Mouse (Mus musculus) E14TG2a.4 (cell line): Measurements from ENCODE around the gene Wnt8b.
"Not testable (repeated sequence)": the region's sequence is repeated elsewhere in the genome, so short reads cannot be mapped to it uniquely, and the experiment has no call there.

Experiments used
- H3K27me3 ChIP-seq: 2 replicates; pipeline ENCODE4 v1.6.1; 2014; ENCODE audit warnings: low read length, control low read depth; ENCODE audit not compliant: insufficient read depth
- H3K36me3 ChIP-seq: 2 replicates; pipeline ENCODE4 v1.6.1; 2014; ENCODE audit warnings: low read length, control low read depth; ENCODE audit not compliant: insufficient read depth
- H3K4me1 ChIP-seq: replicated peaks from 2 replicates; pipeline ENCODE4 v1.6.1; 2014; ENCODE audit warnings: low read depth, low read length, control low read depth
- H3K4me3 ChIP-seq: replicated peaks from 2 replicates; pipeline ENCODE4 v1.5.1; 2014; ENCODE audit warnings: mild to moderate bottlenecking, low read length
- H3K9me3 ChIP-seq: 2 replicates; pipeline ENCODE4 v1.6.1; 2014; ENCODE audit warnings: low read length, control low read depth
- CTCF ChIP-seq: conservative IDR thresholded peaks from 2 replicates; pipeline ENCODE4 v1.5.1; 2014; ENCODE audit warnings: low read length
- NANOG ChIP-seq: IDR thresholded peaks from 2 replicates; pipeline ENCODE4 v1.6.1; 2014; ENCODE audit warnings: borderline replicate concordance, low read length, mixed read lengths
- POU5F1 ChIP-seq: IDR thresholded peaks from 2 replicates; pipeline ENCODE4 v1.6.1; 2014; ENCODE audit warnings: low read length, borderline replicate concordance

The Wnt8b gene

DNA sequence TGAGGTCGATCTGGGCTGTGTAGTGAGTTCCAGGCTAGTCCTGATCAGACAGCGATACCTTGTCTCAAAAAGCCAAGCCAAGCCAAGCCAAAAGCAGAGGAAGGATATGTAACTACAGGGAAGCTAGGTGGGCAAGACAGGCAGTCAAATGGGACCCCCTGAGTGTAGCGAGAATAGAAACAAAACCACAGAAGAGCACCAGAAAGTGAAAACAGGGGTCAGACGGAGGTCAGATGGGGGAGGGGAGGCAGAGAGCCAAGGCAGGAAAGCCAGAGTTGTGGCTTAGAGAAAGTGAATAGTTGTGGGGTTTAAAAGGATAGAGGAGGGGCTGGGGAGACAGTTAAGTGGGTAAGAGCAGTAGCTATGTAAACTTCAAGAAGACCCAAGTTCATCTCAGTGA lies 31.8 kb upstream of the Wnt8b start:
- no peaks in the 10 kb centered on the region for H3K9me3 ChIP-seq
- TF ChIP-seq CTCF = no peak
- no peak for TF ChIP-seq NANOG
- no peak for TF ChIP-seq POU5F1

DNA sequence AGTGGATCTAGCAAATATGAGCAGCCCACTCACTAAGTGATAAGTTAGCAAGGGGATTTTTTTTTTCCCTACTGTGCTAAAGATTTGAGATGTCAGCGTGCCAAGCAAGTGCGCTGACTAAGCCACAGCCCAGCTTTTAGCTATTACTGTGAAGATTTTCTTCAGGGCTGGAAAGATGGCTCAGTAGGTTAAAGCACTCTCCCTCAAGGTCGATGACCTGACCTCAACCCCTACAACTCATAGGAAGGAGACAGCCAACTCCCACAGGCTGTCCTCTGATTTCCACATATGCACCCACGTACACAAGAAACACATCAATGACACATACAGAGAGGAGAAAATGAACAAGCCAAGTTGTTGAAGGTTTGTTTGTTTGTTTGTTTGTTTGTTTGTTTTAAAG lies 31.1 kb upstream of the Wnt8b start:
- Histone ChIP-seq H3K4me3 (no peak overlapping the region), H3K36me3 (no peaks in the 10 kb centered on the region), H3K9me3 (no peaks in the 10 kb centered on the region), H3K4me1 (peaks cover 7% of the 10 kb centered on the region), H3K27me3 (no peaks in the 10 kb centered on the region)
- TF ChIP-seq CTCF (no peak), POU5F1 (no peak)

More for the DNA sequence above, 31.8 kb upstream of the Wnt8b start:
- Histone ChIP-seq H3K36me3 (no peaks in the 10 kb centered on the region), H3K4me3 (no peak overlapping the region), H3K27me3 (no peaks in the 10 kb centered on the region), H3K4me1 (peaks cover 13% of the 10 kb centered on the region)

DNA sequence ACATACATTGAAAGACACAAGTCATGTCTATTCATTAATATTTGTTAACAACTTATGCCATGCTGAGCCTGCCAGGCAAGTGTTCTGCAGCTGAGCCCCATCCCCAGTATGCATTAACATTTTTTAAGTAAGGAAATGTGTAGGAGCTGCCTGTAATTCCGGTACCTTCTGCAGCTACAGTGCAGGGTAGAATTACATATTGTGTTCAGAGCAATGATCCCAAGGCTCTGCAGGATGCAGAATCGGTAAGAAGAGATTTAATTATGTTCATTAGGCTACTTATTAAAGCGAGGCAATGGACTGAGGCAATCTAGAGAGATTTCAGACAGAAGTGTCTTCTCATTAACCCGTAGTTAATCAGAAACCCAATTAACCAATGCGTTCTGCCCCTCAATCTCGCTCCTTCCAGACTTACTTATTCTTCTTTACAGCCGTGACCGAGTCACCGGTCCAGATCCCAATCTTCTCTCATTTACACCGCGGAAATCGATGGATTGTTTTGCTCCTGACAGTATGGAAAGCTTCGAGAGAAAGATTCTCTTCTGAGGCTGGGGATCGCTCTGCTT lies 27.2 kb upstream of the Wnt8b start:
- not testable (repeated sequence) for H3K27me3 ChIP-seq, H3K4me3 ChIP-seq, H3K4me1 ChIP-seq, H3K36me3 ChIP-seq
- H3K9me3 ChIP-seq = peaks cover 10% of the 10 kb centered on the region

DNA sequence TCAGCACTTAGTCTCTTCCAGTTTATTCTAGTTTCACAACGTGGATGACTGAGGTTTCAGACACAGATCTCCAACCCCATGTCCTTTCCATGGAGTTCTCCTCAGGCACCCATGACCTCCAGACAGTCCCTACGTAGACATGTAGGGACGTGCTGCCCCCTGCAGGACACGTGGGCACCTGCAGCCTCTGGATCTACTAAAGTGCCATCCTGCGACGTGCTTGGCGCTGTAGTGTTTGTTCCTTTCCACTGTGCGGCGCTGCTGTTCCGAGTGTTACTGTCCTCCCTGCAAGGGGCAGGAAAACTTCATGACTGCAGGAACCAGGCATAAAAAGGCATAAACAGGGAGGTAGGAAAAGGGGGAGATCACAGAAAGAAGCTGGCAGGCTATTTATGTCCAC lies 19.1 kb upstream of the Wnt8b start:
- H3K9me3 ChIP-seq = peaks cover 10% of the 10 kb centered on the region
- peaks cover 4% of the 10 kb centered on the region; the same call in 1 of the 2 replicates for H3K4me1 ChIP-seq
- no peak overlapping the region for H3K4me3 ChIP-seq
- no peaks in the 10 kb centered on the region for H3K36me3 ChIP-seq
- no peaks in the 10 kb centered on the region for H3K27me3 ChIP-seq
- TF ChIP-seq CTCF (peak; percentile 100), NANOG (no peak)

DNA sequence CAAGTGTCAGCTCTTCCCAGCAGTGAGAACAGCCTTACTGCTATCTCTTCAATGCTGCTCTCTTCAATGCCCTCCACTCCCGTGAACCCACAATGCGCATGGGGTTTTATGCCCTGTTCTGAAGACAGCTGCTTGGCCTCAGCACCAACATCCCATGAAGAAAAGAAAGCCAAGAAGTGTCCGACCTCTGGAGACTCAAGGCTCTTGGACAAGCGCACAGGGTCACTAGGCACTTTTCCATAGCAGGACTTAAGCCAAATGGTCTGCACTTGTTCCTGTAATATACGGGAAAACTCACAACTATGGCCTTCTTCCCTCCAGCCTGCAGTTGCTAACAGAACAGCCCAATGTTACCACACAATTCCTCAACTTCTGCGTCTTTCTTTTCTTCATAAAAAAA lies 18.0 kb upstream of the Wnt8b start:
- Histone ChIP-seq H3K4me3 (no peak overlapping the region), H3K4me1 (peaks cover 4% of the 10 kb centered on the region; the same call in 1 of the 2 replicates), H3K36me3 (no peaks in the 10 kb centered on the region), H3K27me3 (no peaks in the 10 kb centered on the region), H3K9me3 (0 out of 2 replicates have a peak, but pooled peaks cover under 1% of the 10 kb centered on the region)
- no peak for TF ChIP-seq NANOG
- no peak for TF ChIP-seq CTCF
- TF ChIP-seq POU5F1 = no peak

DNA sequence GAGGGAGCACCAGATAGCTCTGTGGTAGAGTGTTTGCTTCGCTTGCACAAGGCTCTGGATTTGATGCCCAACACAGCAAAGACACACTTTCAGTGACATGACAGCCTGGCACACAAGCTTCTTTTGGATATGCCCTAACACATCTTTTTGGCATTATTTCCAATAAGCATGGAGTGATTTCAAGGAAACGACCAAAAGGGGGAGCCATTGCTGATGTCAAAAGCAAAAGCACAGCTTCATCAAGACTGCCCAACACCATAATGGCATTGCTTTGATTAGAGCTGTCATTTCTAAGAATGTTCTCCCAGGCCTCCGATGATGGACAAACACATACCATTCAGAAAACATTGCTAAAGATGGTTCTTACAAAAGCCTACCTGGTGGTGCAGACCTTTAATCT lies 16.7 kb upstream of the Wnt8b start:
- Histone ChIP-seq H3K4me3 (no peak overlapping the region), H3K4me1 (peaks cover 4% of the 10 kb centered on the region; the same call in 1 of the 2 replicates), H3K9me3 (no peaks in the 10 kb centered on the region), H3K27me3 (no peaks in the 10 kb centered on the region), H3K36me3 (no peaks in the 10 kb centered on the region)
- TF ChIP-seq POU5F1 (no peak), CTCF (peak; percentile 43), NANOG (no peak)

DNA sequence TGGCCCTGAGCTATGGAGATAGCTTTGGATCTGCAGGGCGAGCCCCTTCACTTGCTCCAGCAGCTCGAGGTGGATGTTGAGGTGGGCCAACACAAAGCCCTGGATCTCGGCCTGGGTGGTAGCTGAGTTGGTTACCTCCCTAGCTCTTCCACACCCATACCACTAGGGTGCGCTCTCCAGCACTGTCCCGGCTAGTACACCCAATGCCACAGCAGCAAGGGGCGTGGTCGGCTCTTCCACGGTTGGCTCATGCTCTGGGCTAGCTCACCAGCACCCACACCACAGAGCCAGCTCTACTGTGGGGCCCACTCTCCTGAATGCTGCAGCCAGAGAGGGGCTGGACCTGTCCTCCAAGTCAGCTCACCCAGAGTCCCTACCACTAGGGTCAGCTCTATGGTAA lies 6.0 kb upstream of the Wnt8b start:
- H3K4me3 ChIP-seq = no peak overlapping the region
- no peaks in the 10 kb centered on the region; the same call in 1 of the 2 replicates for H3K9me3 ChIP-seq
- TF ChIP-seq POU5F1 (no peak), NANOG (no peak), CTCF (peak; percentile 72)
- H3K36me3 ChIP-seq = no peaks in the 10 kb centered on the region
- peaks cover 24% of the 10 kb centered on the region for H3K27me3 ChIP-seq
- peaks cover 4% of the 10 kb centered on the region for H3K4me1 ChIP-seq

DNA sequence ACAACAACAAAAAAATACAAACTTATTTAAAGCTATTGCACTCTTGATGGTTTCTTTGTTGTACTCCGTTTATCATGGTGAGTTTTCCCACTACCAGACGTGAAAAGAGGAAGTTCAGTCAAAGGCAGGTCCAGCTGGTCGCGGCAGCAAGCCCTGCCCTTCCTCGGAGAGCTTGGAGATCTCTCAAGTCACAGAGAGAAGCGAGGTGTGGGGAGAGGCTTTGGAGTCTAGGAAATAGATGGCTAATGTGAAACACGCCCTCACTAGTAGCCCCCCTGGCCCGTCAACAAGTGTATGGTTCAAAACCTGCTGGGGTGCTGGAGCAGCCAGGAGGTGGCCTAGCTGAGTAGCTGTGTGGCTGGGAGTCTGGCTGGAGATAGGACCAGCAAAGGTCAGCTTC lies 3.2 kb downstream of the Wnt8b start:
- Histone ChIP-seq H3K9me3 (no peaks in the 10 kb centered on the region; the same call in 1 of the 2 replicates), H3K36me3 (no peaks in the 10 kb centered on the region), H3K4me1 (no peaks in the 10 kb centered on the region; the same call in 1 of the 2 replicates), H3K4me3 (no peak overlapping the region), H3K27me3 (peaks cover 56% of the 10 kb centered on the region)
- TF ChIP-seq NANOG = no peak

DNA sequence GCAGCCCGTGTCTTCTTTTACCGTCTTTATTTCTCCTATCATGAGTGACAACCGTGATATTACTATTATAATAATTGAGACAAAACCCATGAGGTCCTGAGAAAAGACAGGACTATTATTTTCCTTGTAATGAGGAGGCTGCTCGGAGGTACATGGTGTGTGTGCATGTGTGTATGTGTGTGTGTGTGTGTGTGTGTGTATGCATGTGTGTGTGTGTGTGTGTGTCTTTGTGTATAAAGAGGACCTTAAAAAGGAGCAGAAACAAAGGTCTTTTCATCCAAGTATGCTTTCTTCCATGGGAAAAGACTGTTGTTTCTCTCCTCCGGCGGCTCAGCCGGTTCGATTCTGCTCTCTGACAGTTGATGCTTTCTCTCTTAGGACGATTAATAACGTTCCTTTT lies 3.7 kb downstream of the Wnt8b start:
- H3K36me3 ChIP-seq = no peaks in the 10 kb centered on the region
- H3K4me3 ChIP-seq = no peak overlapping the region
- no peak for TF ChIP-seq CTCF
- no peaks in the 10 kb centered on the region; the same call in 1 of the 2 replicates for H3K9me3 ChIP-seq
- peaks cover 55% of the 10 kb centered on the region for H3K27me3 ChIP-seq
- H3K4me1 ChIP-seq = peaks cover 4% of the 10 kb centered on the region; the same call in 1 of the 2 replicates
